Mouse (Mus musculus): ENCODE data around the gene Elfn2.

Gene Elfn2

GRCm38 (mm10) chr15:78718290-78719250 lies at the start of gene Elfn2:
TSS of gene Elfn2 (minus strand) at chr15:78718771.
- no peak for TF ChIP-seq GATA4 (IDR thresholded peaks at IDR 0.05; ENCODE audit: insufficient replicate concordance, low read length)

- TF ChIP-seq GATA4 (IDR thresholded peaks at IDR 0.05; ENCODE audit: insufficient replicate concordance, low read length): no peak
These were observed 45.1 kb upstream of the Elfn2 start for GRCm38 (mm10) chr15:78763704-78764103.

GRCm38 (mm10) chr15:78763210-78763609 lies 44.6 kb upstream of the Elfn2 start:
- TF ChIP-seq GATA4 (IDR thresholded peaks at IDR 0.05; ENCODE audit: insufficient replicate concordance, low read length): no peak

GRCm38 (mm10) chr15:78761112-78761511 lies 42.5 kb upstream of the Elfn2 start:
- no peak for TF ChIP-seq GATA4 (IDR thresholded peaks at IDR 0.05; ENCODE audit: insufficient replicate concordance, low read length)

- no peak for TF ChIP-seq GATA4 (IDR thresholded peaks at IDR 0.05; ENCODE audit: insufficient replicate concordance, low read length)
These were observed 39.6 kb upstream of the Elfn2 start for GRCm38 (mm10) chr15:78758132-78758531.

GRCm38 (mm10) chr15:78755966-78756725 lies 37.6 kb upstream of the Elfn2 start:
- TF ChIP-seq GATA4 (IDR thresholded peaks at IDR 0.05; ENCODE audit: insufficient replicate concordance, low read length): no peak

- no peak for TF ChIP-seq GATA4 (IDR thresholded peaks at IDR 0.05; ENCODE audit: insufficient replicate concordance, low read length)
These were observed 36.7 kb upstream of the Elfn2 start for GRCm38 (mm10) chr15:78755226-78755625.

- TF ChIP-seq GATA4 (IDR thresholded peaks at IDR 0.05; ENCODE audit: insufficient replicate concordance, low read length): no peak
These were observed 35.6 kb upstream of the Elfn2 start for GRCm38 (mm10) chr15:78754144-78754543.

GRCm38 (mm10) chr15:78752991-78753390 lies 34.4 kb upstream of the Elfn2 start:
- TF ChIP-seq GATA4 (IDR thresholded peaks at IDR 0.05; ENCODE audit: insufficient replicate concordance, low read length): no peak

- no peak for TF ChIP-seq GATA4 (IDR thresholded peaks at IDR 0.05; ENCODE audit: insufficient replicate concordance, low read length)
These were observed 32.2 kb upstream of the Elfn2 start for GRCm38 (mm10) chr15:78750608-78751350.

GRCm38 (mm10) chr15:78749855-78750254 lies 31.3 kb upstream of the Elfn2 start:
- no peak for TF ChIP-seq GATA4 (IDR thresholded peaks at IDR 0.05; ENCODE audit: insufficient replicate concordance, low read length)

- TF ChIP-seq GATA4 (IDR thresholded peaks at IDR 0.05; ENCODE audit: insufficient replicate concordance, low read length): no peak
These were observed 25.6 kb upstream of the Elfn2 start for GRCm38 (mm10) chr15:78744206-78744605.

GRCm38 (mm10) chr15:78742831-78743230 lies 24.3 kb upstream of the Elfn2 start:
- TF ChIP-seq GATA4 (IDR thresholded peaks at IDR 0.05; ENCODE audit: insufficient replicate concordance, low read length): no peak

GRCm38 (mm10) chr15:78740662-78741061 lies 22.1 kb upstream of the Elfn2 start:
- no peak for TF ChIP-seq GATA4 (IDR thresholded peaks at IDR 0.05; ENCODE audit: insufficient replicate concordance, low read length)

GRCm38 (mm10) chr15:78737146-78737545 lies 18.6 kb upstream of the Elfn2 start:
- TF ChIP-seq GATA4 (IDR thresholded peaks at IDR 0.05; ENCODE audit: insufficient replicate concordance, low read length): no peak

All from liver, adult (tissue).